In the genomic region with DNA sequence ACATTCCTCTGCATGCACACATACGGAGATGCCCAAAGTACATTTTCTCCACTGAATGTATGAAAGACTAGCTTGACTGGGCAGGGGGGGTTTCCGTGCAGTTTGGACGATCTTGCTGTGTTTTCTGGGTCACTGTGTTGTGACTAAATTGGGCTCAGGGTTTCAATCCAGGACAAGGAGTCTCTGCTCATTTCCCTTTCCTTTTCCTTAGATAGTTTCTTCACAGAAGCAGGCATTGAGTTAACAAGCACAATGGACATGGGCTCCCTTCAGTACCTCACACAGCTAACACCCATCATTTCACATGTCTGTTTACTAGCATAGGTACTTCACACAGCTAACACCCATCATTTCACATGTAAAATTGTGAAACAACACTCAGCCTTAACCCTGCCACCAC, we compare ENCODE assay signal across 29 mouse cellular contexts.
DNase-seq lines count a peak whose midpoint lies in the region; ATAC-seq and TF ChIP-seq lines count a peak whose summit lies in the region.
"Had no signal": no experiment of that assay in that cellular context is flagged by ENCODE, and none has a peak within 500 bp of the region (broad histone marks: within the 10 kb centered on the region; RNA-seq: fewer than 3 reads in every experiment).

No protein-coding gene starts in this region.

- no peak overlapping the region for H3K4me2 ChIP-seq in heart, postnatal 0 days (ENCODE audit: low read depth, low read length)
- H3K4me2 ChIP-seq in lung, embryonic 16.5 days (ENCODE audit: low read depth, low read length): no peak overlapping the region
- H3K4me2 ChIP-seq: embryonic facial prominence, embryonic 12.5 days; embryonic facial prominence, embryonic 15.5 days; heart, embryonic 11.5 days; heart, embryonic 15.5 days; hindbrain, embryonic 14.5 days had no signal

- ATAC-seq in heart, postnatal 0 days (ENCODE audit: insufficient read depth, low read depth): no peak
- peak; percentile 31; the same call in 1 of the 2 replicates for ATAC-seq in lung, embryonic 16.5 days (ENCODE audit: low read depth)
- ATAC-seq: forebrain, embryonic 14.5 days; forebrain, postnatal 0 days; hindbrain, postnatal 0 days; inflammation-experienced regulatory T-cells, adult 6 months; intestine, embryonic 16.5 days; Patski had no signal

- peaks cover 16% of the 10 kb centered on the region for H3K4me1 ChIP-seq in heart, postnatal 0 days (ENCODE audit: control insufficient read depth, insufficient read depth)
- no peaks in the 10 kb centered on the region for H3K4me1 ChIP-seq in heart, embryonic 10.5 days
- H3K4me1 ChIP-seq in lung, embryonic 16.5 days (replicated peaks; ENCODE audit: control insufficient read depth, insufficient read depth, low read length): peaks cover 5% of the 10 kb centered on the region; the same call in 1 of the 2 replicates
- 0 out of 2 replicates have a peak, but pooled peaks cover 2% of the 10 kb centered on the region for H3K4me1 ChIP-seq in lung, adult 2 months (ENCODE audit: control insufficient read depth, insufficient read depth, low read length)
- H3K4me1 ChIP-seq: embryonic facial prominence, embryonic 12.5 days; embryonic facial prominence, embryonic 15.5 days had no signal

- no peaks in the 10 kb centered on the region for H3K36me3 ChIP-seq in heart, postnatal 0 days (replicated peaks; ENCODE audit: control insufficient read depth, insufficient read depth, low read length)
- no peaks in the 10 kb centered on the region for H3K36me3 ChIP-seq in heart, embryonic 10.5 days
- H3K36me3 ChIP-seq in lung, embryonic 16.5 days (ENCODE audit: control insufficient read depth, insufficient read depth, low read length): no peaks in the 10 kb centered on the region
- H3K36me3 ChIP-seq: embryonic facial prominence, embryonic 12.5 days; embryonic facial prominence, embryonic 15.5 days; G1E; heart, embryonic 15.5 days had no signal

- DNase-seq in heart, adult 18-20 months: peak; percentile 17 to 58
- no peak for DNase-seq in heart, postnatal 36 days
- DNase-seq in heart, postnatal 0 days (ENCODE audit: low spot score): no peak
- no peak for DNase-seq in heart, embryonic 10.5 days (ENCODE audit: low spot score)
- no peak for DNase-seq in lung, adult 2 months
- DNase-seq: adrenal gland, postnatal 10 days; adrenal gland, postnatal 36 days; B cell, adult 2 months; cerebellum, adult 11 months; cerebellum, adult 2 months; cerebellum, adult 9-11 months; cerebellum, postnatal 25 days; forebrain, postnatal 0 days; gastrocnemius, postnatal 25 days; heart, postnatal 4 days; kidney, adult 18-20 months had no signal

- peak overlapping the region; percentile 44; the same call in 1 of the 2 replicates for H3K27ac ChIP-seq in heart, postnatal 0 days (ENCODE audit: low read depth)
- no peak overlapping the region for H3K27ac ChIP-seq in heart, embryonic 10.5 days
- H3K27ac ChIP-seq in lung, embryonic 16.5 days (ENCODE audit: low read length): no peak overlapping the region
- H3K27ac ChIP-seq: embryonic facial prominence, embryonic 12.5 days; embryonic facial prominence, embryonic 15.5 days; gastrocnemius, adult 2 months; heart, embryonic 15.5 days; hindbrain, embryonic 14.5 days; hindbrain, postnatal 0 days had no signal

- H3K4me3 ChIP-seq in heart, postnatal 0 days (ENCODE audit: low read depth, low read length): no peak overlapping the region
- H3K4me3 ChIP-seq in heart, embryonic 10.5 days: no peak overlapping the region
- H3K4me3 ChIP-seq in lung, embryonic 16.5 days (ENCODE audit: low read length): no peak overlapping the region
- H3K4me3 ChIP-seq in lung, adult 2 months (replicated peaks; ENCODE audit: extremely low read depth, low read depth, low read length): no peak overlapping the region
- H3K4me3 ChIP-seq: embryonic facial prominence, embryonic 12.5 days; embryonic facial prominence, embryonic 15.5 days; gastrocnemius, adult 2 months; heart, embryonic 15.5 days had no signal

- peak; percentile 77; the same call in 1 of the 2 replicates for TF ChIP-seq EP300 in heart, postnatal 0 days (IDR thresholded peaks at IDR 0.05; ENCODE audit: low read depth)

- H3K9me3 ChIP-seq in heart, postnatal 0 days (replicated peaks; ENCODE audit: control insufficient read depth, low read length): no peaks in the 10 kb centered on the region
- no peaks in the 10 kb centered on the region for H3K9me3 ChIP-seq in heart, embryonic 10.5 days
- no peaks in the 10 kb centered on the region for H3K9me3 ChIP-seq in lung, embryonic 16.5 days (ENCODE audit: control insufficient read depth, low read length)
- H3K9me3 ChIP-seq: embryonic facial prominence, embryonic 12.5 days; embryonic facial prominence, embryonic 15.5 days; G1E; heart, embryonic 15.5 days had no signal

- intact Hi-C loops in heart, postnatal 36 days (cut with DNase I): loop anchor here (5.0 kb wide), 3 partner anchors 39 to 106 kb away; a partner anchor contains a TSS

- no peaks in the 10 kb centered on the region for H3K27me3 ChIP-seq in heart, postnatal 0 days (ENCODE audit: control insufficient read depth, insufficient read depth, low read length)
- no peaks in the 10 kb centered on the region for H3K27me3 ChIP-seq in heart, embryonic 10.5 days (ENCODE audit: insufficient read depth, poor library complexity, severe bottlenecking)
- H3K27me3 ChIP-seq in lung, embryonic 16.5 days (ENCODE audit: control insufficient read depth, insufficient read depth, low read depth, low read length): no peaks in the 10 kb centered on the region
- H3K27me3 ChIP-seq: embryonic facial prominence, embryonic 12.5 days; embryonic facial prominence, embryonic 15.5 days; heart, embryonic 15.5 days; Patski had no signal

- no peak for TF ChIP-seq POLR2A in lung, adult 2 months (IDR thresholded peaks at IDR 0.05; ENCODE audit: borderline replicate concordance, extremely low read depth, low read depth, low read length)

- 62% methylated on average over 3 of the region's 3 CpGs for WGBS in heart, postnatal 0 days
- WGBS in heart, embryonic 10.5 days: 66% methylated on average over 3 of the region's 3 CpGs
- 65% methylated on average over 3 of the region's 3 CpGs for WGBS in lung, embryonic 16.5 days
- 37% methylated on average over 3 of the region's 3 CpGs for WGBS in lung, adult 2 months

- TF ChIP-seq CTCF in heart, postnatal 0 days (IDR thresholded peaks at IDR 0.05; ENCODE audit: low read depth): no peak
- no peak for TF ChIP-seq CTCF in lung, adult 2 months (IDR thresholded peaks at IDR 0.05; ENCODE audit: insufficient read depth, low read length)

- H3K9ac ChIP-seq in heart, postnatal 0 days (replicated peaks; ENCODE audit: low read depth, low read length): no peak overlapping the region
- no peak overlapping the region for H3K9ac ChIP-seq in lung, embryonic 16.5 days (ENCODE audit: low read length)
- H3K9ac ChIP-seq: embryonic facial prominence, embryonic 12.5 days; embryonic facial prominence, embryonic 15.5 days; forebrain, postnatal 0 days; heart, embryonic 15.5 days; hindbrain, embryonic 14.5 days had no signal

Comparison
In these comparisons a context has a peak if more than half of its experiments do, and no peak if none do; other contexts are left out.
1. DNase-seq: peak in heart, adult 18-20 months (2 of 2); none in heart, postnatal 36 days (0 of 2), heart, postnatal 0 days (single experiment), heart, embryonic 10.5 days (single experiment) and lung, adult 2 months (single experiment).